Mouse (Mus musculus): Measurements from ENCODE around the gene Slc22a3. TPM values are rescaled to one million over a fixed set of nuclear protein-coding genes. Genes with fewer than 3 reads are reported as not detected.

Gene Slc22a3
- not detected for total RNA-seq (2018; cell fraction: chromatin; rRNA removed)
- total RNA-seq (2018; cell fraction: cytosol; rRNA removed), result not detected
- total RNA-seq (2018; cell fraction: nucleus; rRNA removed), result not detected
- not detected in 3 replicates for polyA plus RNA-seq (2018)

DNA sequence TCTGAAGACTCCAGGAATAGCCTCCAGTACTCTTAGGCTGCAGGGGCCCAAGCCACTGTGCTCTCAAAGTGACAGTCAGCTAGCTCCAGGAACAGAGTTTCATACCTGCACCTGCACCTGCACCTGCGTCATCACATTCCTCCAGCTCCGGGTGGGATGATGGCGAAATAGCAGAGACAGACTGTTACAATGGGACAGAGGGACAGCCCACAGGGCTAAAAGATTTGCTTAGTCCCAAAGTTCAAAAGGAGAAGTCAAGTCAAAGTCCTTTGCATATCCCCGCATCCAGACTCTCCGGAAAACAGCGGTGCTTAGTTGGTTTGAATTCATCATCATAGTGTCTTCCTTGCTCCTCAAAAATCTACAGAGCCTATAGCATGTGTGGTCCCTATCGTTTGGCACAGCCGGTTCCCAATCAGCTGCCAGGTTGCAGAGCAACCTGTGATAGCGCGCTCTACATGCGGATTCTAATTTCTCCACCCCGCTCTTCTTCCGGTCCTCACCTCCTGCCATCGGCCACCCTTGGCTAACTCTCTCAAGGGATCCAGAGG lies at the start of gene Slc22a3:
TSS of gene Slc22a3 (minus strand) at position 51 of the 551 bp plus-strand sequence.
- H3K79me2 ChIP-seq (ENCODE audit: inconsistent target), result no peaks in the 10 kb centered on the region
- H3K36me3 ChIP-seq (ENCODE audit: inconsistent target), result no peaks in the 10 kb centered on the region
- H3K4me3 ChIP-seq (ENCODE audit: inconsistent target), result no peak within 1 kb of the TSS
- 60% methylated on average over 14 of the region's 14 CpGs for WGBS (ENCODE audit: missing documents)
- H3K27ac ChIP-seq, result no peak within 1 kb of the TSS

DNA sequence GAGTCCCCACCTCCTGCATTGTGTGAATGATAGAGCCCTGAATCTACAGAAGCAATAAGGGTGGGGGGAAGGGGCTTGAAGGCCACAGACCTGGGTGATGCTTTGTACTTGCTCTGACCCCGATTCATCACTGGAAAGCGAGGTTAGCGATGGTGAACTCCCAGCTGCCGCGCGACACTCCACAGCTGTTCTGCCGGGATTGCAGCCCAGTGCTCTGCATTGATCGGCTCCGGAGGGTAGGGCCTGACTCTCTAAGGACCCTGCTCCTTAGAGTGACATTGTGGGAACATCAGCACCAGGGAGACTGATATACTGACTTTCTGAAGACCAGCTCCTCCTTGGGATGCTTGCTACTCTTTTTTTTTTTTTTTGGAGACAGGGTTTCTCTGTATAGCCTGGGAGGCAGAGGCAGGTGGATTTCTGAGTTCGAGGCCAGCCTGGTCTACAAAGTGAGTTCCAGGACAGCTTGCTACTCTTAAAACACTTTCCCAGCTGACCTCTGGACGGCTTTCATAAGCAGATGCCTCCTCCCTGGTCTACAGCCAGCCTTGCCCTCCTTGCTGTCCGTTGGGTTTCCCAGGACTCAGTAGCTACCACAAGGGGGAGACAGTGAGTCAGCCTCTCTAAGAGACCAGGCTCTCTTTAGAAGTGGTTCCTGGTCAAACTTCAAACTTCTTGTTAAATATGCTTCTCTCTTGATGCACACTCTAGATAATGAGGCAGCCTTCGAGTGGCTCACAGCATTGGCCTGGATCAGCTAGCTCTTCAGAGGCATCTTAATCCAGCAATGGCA lies 27.0 kb upstream of the Slc22a3 start:
- 73% methylated on average over 13 of the region's 13 CpGs for whole genome bisulfite sequencing (ENCODE audit: missing documents)
- no peak overlapping the region for H3K27ac ChIP-seq
- no peak overlapping the region for H3K4me3 ChIP-seq (ENCODE audit: inconsistent target)

DNA sequence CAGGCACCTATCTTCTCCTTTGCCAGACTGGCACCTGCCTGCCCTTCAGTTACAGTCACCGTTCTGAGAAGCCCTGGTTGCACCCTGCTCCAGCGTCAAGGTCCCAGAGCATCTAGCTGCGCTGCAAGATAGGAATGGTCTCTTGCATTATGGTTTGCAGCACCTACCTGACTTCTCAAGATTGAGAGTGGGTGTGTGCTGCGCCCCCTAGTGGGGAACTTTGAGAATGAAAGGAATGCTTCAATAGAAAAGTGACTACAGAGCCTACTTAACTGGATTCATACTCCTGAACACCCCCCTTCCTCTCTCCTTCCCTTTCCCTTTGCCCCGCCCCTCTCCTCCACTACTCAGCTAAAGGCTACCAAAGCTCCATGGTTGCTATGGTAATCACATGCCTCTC lies 24.6 kb upstream of the Slc22a3 start:
- Histone ChIP-seq H3K4me3 (ENCODE audit: inconsistent target) (no peak overlapping the region), H3K79me2 (ENCODE audit: inconsistent target) (no peaks in the 10 kb centered on the region), H3K36me3 (ENCODE audit: inconsistent target) (no peaks in the 10 kb centered on the region), H3K27ac (no peak overlapping the region)
- 34% methylated on average over 5 of the region's 5 CpGs for WGBS (ENCODE audit: missing documents)

More for the DNA sequence above, 27.0 kb upstream of the Slc22a3 start:
- Histone ChIP-seq H3K79me2 (ENCODE audit: inconsistent target) (no peaks in the 10 kb centered on the region), H3K36me3 (ENCODE audit: inconsistent target) (no peaks in the 10 kb centered on the region)

- 82% methylated on average over 6 of the region's 6 CpGs for WGBS (ENCODE audit: missing documents)
- H3K79me2 ChIP-seq (ENCODE audit: inconsistent target), result no peaks in the 10 kb centered on the region
- no peaks in the 10 kb centered on the region for H3K36me3 ChIP-seq (ENCODE audit: inconsistent target)
- no peak overlapping the region for H3K4me3 ChIP-seq (ENCODE audit: inconsistent target)
- no peak overlapping the region for H3K27ac ChIP-seq
Measured at GRCm38 (mm10) chr17:12530081-12530480, 22.6 kb upstream of the Slc22a3 start.

DNA sequence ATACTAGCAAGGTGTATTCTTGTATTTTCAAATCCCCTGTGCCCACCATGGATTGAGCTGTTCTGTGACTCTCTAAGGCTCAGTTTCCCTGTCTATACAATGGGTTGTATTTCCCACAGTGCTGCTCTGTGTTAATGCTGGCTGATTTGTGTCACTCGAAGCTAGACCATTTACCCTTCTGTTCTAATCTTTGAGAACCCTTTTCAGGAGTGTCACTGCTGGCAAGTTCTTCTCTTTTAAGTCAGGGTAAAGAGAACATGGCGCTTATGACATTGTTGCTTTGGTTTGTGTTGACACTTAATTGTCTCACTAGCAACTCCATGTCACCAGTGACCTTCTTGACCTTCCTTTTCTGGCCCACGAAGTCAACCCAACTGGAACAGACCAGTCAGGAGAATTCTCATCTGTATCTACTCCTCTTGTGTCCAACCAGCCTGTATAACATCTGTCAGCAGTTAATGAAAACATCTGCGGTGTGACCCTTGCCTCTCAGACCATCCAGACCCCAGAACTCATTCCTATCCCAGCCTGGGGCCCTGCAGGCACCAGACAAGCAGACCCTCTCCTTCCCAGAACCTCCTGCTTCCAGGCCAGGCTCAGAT lies 22.0 kb upstream of the Slc22a3 start:
- Histone ChIP-seq H3K36me3 (ENCODE audit: inconsistent target) (no peaks in the 10 kb centered on the region), H3K79me2 (ENCODE audit: inconsistent target) (no peaks in the 10 kb centered on the region), H3K4me3 (ENCODE audit: inconsistent target) (no peak overlapping the region), H3K27ac (no peak overlapping the region)
- 87% methylated on average over 4 of the region's 4 CpGs for WGBS (ENCODE audit: missing documents)

DNA sequence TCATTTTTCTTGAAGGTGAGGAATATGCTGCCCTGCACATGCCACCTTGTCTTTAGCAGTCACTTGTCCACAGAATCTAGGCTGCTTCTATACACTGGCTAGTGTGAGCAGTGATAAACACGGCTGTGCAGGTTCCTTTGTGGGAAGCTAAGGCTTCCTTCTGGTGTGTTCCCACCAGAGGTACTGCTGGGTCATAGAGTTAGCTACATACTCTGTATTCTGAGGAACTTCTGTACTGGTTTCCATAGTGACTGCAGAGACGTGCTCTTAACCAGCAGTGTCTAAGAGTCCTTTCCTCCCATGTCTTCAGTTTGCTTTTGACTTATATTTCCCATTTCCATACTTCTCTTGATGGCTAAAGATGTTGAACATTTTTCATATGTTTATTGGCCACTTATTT lies 11.6 kb upstream of the Slc22a3 start:
- no peaks in the 10 kb centered on the region for H3K36me3 ChIP-seq (ENCODE audit: inconsistent target)
- 21% methylated on average over 2 of the region's 2 CpGs for WGBS (ENCODE audit: missing documents)
- H3K79me2 ChIP-seq (ENCODE audit: inconsistent target), result no peaks in the 10 kb centered on the region
- no peak overlapping the region for H3K4me3 ChIP-seq (ENCODE audit: inconsistent target)
- no peak overlapping the region for H3K27ac ChIP-seq

DNA sequence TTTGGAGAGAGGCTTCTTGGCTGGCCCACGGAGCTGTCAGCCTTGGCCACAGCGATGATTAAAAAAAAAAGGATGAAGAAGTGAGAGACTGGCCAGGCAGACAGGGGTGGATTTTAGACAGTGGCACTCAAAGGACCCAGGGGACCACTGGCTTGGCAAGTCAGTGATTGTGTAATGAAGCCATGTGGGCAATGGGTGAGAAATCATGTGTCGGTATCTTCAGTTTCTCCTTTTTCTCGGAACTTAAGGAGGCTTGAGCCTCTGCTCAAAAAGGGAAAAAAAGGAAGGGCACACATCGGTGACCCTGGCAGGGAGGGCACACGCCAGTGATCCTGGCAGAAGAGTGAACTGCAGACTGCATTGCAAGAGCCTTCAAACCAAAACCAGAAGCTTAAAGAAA lies 10.7 kb upstream of the Slc22a3 start:
- Histone ChIP-seq H3K27ac (no peak overlapping the region), H3K4me3 (ENCODE audit: inconsistent target) (no peak overlapping the region), H3K79me2 (ENCODE audit: inconsistent target) (no peaks in the 10 kb centered on the region), H3K36me3 (ENCODE audit: inconsistent target) (no peaks in the 10 kb centered on the region)
- 3% methylated on average over 6 of the region's 6 CpGs for WGBS (ENCODE audit: missing documents)

DNA sequence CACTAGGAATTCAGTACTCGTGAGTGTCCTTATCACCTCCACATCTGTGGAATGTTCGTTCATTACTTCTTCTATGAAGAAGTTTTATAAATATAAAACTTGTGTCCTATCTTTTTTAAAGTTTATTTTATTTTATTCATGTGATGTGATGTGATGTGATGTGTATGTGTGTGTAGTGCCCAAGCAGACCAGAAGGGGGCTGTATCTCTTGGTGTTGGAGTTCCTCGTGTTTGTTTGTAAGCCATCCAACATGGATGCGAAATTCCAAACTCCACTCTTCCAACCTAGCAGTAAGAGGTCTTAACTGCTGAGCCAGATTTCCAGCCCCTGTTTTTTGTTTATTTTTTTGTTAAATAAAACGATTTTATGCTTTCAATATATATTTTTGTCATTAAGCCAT lies 6.5 kb upstream of the Slc22a3 start:
- H3K27ac ChIP-seq, result no peak overlapping the region
- 67% methylated on average over 5 of the region's 5 CpGs for WGBS (ENCODE audit: missing documents)
- no peak overlapping the region for H3K4me3 ChIP-seq (ENCODE audit: inconsistent target)
- no peaks in the 10 kb centered on the region for H3K79me2 ChIP-seq (ENCODE audit: inconsistent target)
- no peaks in the 10 kb centered on the region for H3K36me3 ChIP-seq (ENCODE audit: inconsistent target)

DNA sequence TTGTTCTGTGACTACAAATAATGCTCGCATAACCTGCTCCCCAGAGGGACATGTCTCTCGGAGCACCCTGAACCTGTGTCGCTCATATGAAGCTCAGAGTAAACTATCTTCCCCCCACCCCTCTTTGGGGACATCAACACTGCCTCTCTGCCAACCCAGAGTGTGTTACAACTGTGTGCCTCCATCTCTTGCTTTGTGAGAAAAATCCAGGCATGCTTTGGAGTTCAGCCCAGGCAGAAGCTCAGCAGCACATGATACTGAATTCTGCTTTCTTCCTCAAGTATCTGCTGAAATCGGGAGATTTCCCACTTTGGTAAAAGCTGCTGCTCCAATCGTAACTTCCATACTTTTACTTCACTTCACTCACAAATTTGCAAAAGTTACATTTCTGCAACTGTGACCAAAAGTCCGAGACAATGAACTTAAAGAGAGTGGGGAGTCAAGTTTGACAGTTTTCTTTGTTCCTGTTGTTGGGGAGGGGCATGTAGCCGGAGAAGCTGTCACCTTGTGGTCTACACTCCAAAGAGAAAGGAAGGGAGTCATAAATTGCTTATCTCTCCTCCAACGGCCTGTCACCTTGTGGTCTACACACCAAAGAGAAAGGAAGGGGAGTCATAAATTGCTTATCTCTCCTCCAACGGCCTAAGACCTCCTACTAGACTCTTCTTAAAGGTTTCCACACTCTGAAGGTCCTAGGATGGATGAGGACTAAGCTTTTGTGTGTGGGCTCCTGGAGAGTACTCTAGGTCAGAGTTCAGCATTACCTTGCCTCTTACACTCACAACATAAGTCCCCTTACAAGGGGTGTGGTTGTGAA lies 5.8 kb upstream of the Slc22a3 start:
- Histone ChIP-seq H3K4me3 (ENCODE audit: inconsistent target) (no peak overlapping the region), H3K36me3 (ENCODE audit: inconsistent target) (no peaks in the 10 kb centered on the region), H3K27ac (no peak overlapping the region), H3K79me2 (ENCODE audit: inconsistent target) (no peaks in the 10 kb centered on the region)
- 32% methylated on average over 9 of the region's 9 CpGs for WGBS (ENCODE audit: missing documents)

DNA sequence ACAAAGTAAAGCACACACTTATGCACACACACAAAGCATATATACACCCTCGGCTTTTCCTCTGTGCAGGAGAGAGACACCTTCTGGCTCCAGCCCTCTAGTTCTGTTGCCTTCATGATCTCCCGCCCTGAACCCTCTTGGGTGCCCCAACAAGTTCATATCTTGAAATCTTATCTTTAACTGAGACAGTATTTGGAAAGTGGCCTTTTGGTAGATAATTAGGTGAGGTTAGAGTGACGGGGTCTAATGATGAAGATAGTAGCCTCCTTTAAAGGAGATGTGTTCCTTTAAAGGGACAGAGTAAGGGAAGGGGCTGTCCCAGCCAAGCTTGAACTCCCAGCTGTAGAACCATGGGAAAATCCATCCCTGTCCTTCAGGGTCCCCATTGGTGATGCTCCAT lies 3.7 kb upstream of the Slc22a3 start:
- Histone ChIP-seq H3K27ac (no peak overlapping the region), H3K36me3 (ENCODE audit: inconsistent target) (no peaks in the 10 kb centered on the region), H3K79me2 (ENCODE audit: inconsistent target) (no peaks in the 10 kb centered on the region), H3K4me3 (ENCODE audit: inconsistent target) (no peak overlapping the region)
- 88% methylated on average over 3 of the region's 3 CpGs for WGBS (ENCODE audit: missing documents)

DNA sequence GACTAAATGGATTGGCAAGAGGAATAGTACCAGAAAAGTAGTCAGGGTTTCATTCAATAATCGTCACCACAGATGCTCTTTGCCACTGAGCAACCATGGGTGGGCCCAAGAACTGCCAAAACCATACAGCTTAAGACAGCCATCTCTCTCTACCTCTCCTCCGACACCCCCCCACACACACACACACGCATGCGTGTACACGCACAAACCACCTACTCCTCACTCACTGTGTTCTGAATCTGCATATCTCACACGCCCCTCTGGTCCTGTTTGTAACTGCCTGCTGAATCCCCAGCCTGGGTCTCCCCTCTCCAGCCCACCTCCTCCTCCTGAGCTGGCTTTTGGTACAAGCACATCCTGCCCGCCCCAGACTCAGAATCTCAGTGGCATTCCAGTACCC lies 872 bp upstream of the Slc22a3 start:
- H3K4me3 ChIP-seq (ENCODE audit: inconsistent target), result no peak overlapping the region
- WGBS (ENCODE audit: missing documents), result 88% methylated on average over 7 of the region's 7 CpGs
- H3K79me2 ChIP-seq (ENCODE audit: inconsistent target), result no peaks in the 10 kb centered on the region
- no peaks in the 10 kb centered on the region for H3K36me3 ChIP-seq (ENCODE audit: inconsistent target)
- H3K27ac ChIP-seq, result no peak overlapping the region

- WGBS (ENCODE audit: missing documents), result 1% methylated on average over 55 of the region's 65 CpGs
- Histone ChIP-seq H3K36me3 (ENCODE audit: inconsistent target) (no peaks in the 10 kb centered on the region), H3K27ac (no peak overlapping the region), H3K79me2 (ENCODE audit: inconsistent target) (no peaks in the 10 kb centered on the region), H3K4me3 (ENCODE audit: inconsistent target) (no peak overlapping the region)
Measured at GRCm38 (mm10) chr17:12506903-12507563, 471 bp downstream of the Slc22a3 start.

DNA sequence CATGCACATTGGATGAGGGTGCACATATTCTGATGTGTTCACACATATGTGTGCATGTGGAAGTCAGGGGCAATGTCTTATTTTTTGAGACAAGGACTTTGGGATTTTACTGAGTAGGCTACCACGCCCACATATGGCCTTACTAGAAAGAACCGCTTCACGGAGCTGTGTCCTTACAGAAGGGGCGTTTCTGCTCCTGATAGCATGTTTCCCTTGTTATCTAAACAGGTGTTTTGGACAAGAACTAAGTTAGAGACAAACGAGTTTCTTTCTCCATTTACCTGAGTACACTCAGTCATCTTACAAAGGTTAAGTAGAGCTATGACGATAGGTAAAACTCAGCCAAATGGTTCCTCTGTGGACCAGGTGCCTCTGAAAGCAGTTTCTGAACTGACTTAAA lies 1.8 kb downstream of the Slc22a3 start:
- Histone ChIP-seq H3K4me3 (ENCODE audit: inconsistent target) (no peak overlapping the region), H3K36me3 (ENCODE audit: inconsistent target) (no peaks in the 10 kb centered on the region), H3K27ac (no peak overlapping the region), H3K79me2 (ENCODE audit: inconsistent target) (no peaks in the 10 kb centered on the region)
- 13% methylated on average over 6 of the region's 6 CpGs for WGBS (ENCODE audit: missing documents)

- Histone ChIP-seq H3K79me2 (ENCODE audit: inconsistent target) (no peaks in the 10 kb centered on the region), H3K36me3 (ENCODE audit: inconsistent target) (no peaks in the 10 kb centered on the region), H3K27ac (no peak overlapping the region), H3K4me3 (ENCODE audit: inconsistent target) (no peak overlapping the region)
- 44% methylated on average over 8 of the region's 8 CpGs for whole genome bisulfite sequencing (ENCODE audit: missing documents)
Measured at GRCm38 (mm10) chr17:12499426-12499825, 8.1 kb downstream of the Slc22a3 start.
